Mouse (Mus musculus): ENCODE data around the gene Myadml2.

GRCm38 (mm10) chr11:120663714-120664113 is 15.8 kb upstream of the Myadml2 start:
- TF ChIP-seq CTCF (IDR thresholded peaks at IDR 0.05; ENCODE audit: low read depth) (no peak), EP300 (IDR thresholded peaks at IDR 0.05; ENCODE audit: low read depth) (no peak)

Measured in heart, postnatal 0 days (tissue).